In genomic region chr17:28882316-28882715, GRCm38 (mm10) we compare ENCODE assay signal across 7 mouse cellular contexts. TPM values are rescaled to one million over a fixed set of nuclear protein-coding genes. Genes with fewer than 3 reads are reported as not detected.
A peak's percentile ranks its signal among the peaks of the same experiment; 100 is the strongest.
DNase-seq lines count a peak whose midpoint lies in the region; ATAC-seq and TF ChIP-seq lines count a peak whose summit lies in the region.

No protein-coding gene starts in this region.

- TF ChIP-seq CTCF in MEL (IDR thresholded peaks at IDR 0.05 in 2 of 3, conservative IDR thresholded peaks at IDR 0.05 in 1 of 3; ENCODE audit: control insufficient read depth in 1 of 3, insufficient read depth in 1 of 3, low read depth in 2 of 3, low read length in 3 of 3, poor library complexity in 1 of 3, severe bottlenecking in 1 of 3), result no peak
- TF ChIP-seq CTCF in forebrain, postnatal 0 days (IDR thresholded peaks at IDR 0.05; ENCODE audit: low read depth), result no peak

- peak; percentile 73 for ATAC-seq in forebrain, postnatal 0 days
- no peak for ATAC-seq in hindbrain, embryonic 11.5 days (ENCODE audit: low FRiP score)
- 0 out of 2 replicates have a peak, but pooled peaks have one; percentile 27 for ATAC-seq in limb, embryonic 14.5 days (ENCODE audit: low FRiP score, low read depth)
- peak; percentile 67; the same call in 1 of the 2 replicates for ATAC-seq in midbrain, embryonic 15.5 days (replicated peaks)

- H3K9ac ChIP-seq in MEL (ENCODE audit: control insufficient read depth, low read depth, low read length, poor library complexity, severe bottlenecking), result peak overlapping the region; percentile 33
- H3K9ac ChIP-seq in forebrain, postnatal 0 days, result no peak overlapping the region
- H3K9ac ChIP-seq in hindbrain, embryonic 11.5 days (ENCODE audit: low read depth, low read length), result no peak overlapping the region
- no peak overlapping the region for H3K9ac ChIP-seq in limb, embryonic 14.5 days (ENCODE audit: low read depth, low read length, severe bottlenecking)
- no peak overlapping the region for H3K9ac ChIP-seq in midbrain, embryonic 15.5 days

- TF ChIP-seq RAD21 in MEL (IDR thresholded peaks at IDR 0.05; ENCODE audit: low read depth, low read length), result no peak

- H3K27ac ChIP-seq in MEL (ENCODE audit: control insufficient read depth, low read depth, low read length), result peak overlapping the region; percentile 16; the same call in 1 of the 2 replicates
- no peak overlapping the region for H3K27ac ChIP-seq in forebrain, postnatal 0 days (ENCODE audit: low read depth, low read length)
- H3K27ac ChIP-seq in hindbrain, embryonic 11.5 days (ENCODE audit: low read depth, low read length), result no peak overlapping the region
- H3K27ac ChIP-seq in limb, embryonic 14.5 days (replicated peaks; ENCODE audit: low read depth, low read length), result no peak overlapping the region
- H3K27ac ChIP-seq in midbrain, embryonic 15.5 days, result no peak overlapping the region

- H3K36me3 ChIP-seq in MEL (ENCODE audit: control insufficient read depth in 1 of 2, insufficient read depth in 2 of 2, low read length in 2 of 2), result peaks cover 0 to 6% of the 10 kb centered on the region in 2 experiments; a peak in 2 of 4 replicates
- no peaks in the 10 kb centered on the region for H3K36me3 ChIP-seq in forebrain, postnatal 0 days (ENCODE audit: insufficient read depth)
- no peaks in the 10 kb centered on the region for H3K36me3 ChIP-seq in hindbrain, embryonic 11.5 days (ENCODE audit: control insufficient read depth, insufficient read depth, low read length)
- H3K36me3 ChIP-seq in limb, embryonic 14.5 days (ENCODE audit: control insufficient read depth, insufficient read depth, low read length), result no peaks in the 10 kb centered on the region
- H3K36me3 ChIP-seq in midbrain, embryonic 15.5 days (replicated peaks), result no peaks in the 10 kb centered on the region

- 4% methylated on average over 12 of the region's 12 CpGs for WGBS in forebrain, postnatal 0 days
- 5% methylated on average over 12 of the region's 12 CpGs for WGBS in hindbrain, embryonic 11.5 days
- WGBS in limb, embryonic 14.5 days, result 2% methylated on average over 12 of the region's 12 CpGs
- 6% methylated on average over 12 of the region's 12 CpGs for WGBS in midbrain, embryonic 15.5 days

- H3K27me3 ChIP-seq in MEL (ENCODE audit: control insufficient read depth in 1 of 2, insufficient read depth in 2 of 2, low read length in 2 of 2), result no peaks in the 10 kb centered on the region
- H3K27me3 ChIP-seq in forebrain, postnatal 0 days (ENCODE audit: insufficient read depth, low read length), result no peaks in the 10 kb centered on the region
- peaks cover 4% of the 10 kb centered on the region; the same call in 1 of the 2 replicates for H3K27me3 ChIP-seq in hindbrain, embryonic 11.5 days (ENCODE audit: control insufficient read depth, insufficient read depth, low read length)
- H3K27me3 ChIP-seq in limb, embryonic 14.5 days (ENCODE audit: control insufficient read depth, insufficient read depth, low read length), result no peaks in the 10 kb centered on the region
- no peaks in the 10 kb centered on the region for H3K27me3 ChIP-seq in midbrain, embryonic 15.5 days (replicated peaks)

- H3K4me2 ChIP-seq in forebrain, postnatal 0 days (ENCODE audit: low read depth), result peak overlapping the region; percentile 31
- no peak overlapping the region for H3K4me2 ChIP-seq in hindbrain, embryonic 11.5 days (replicated peaks; ENCODE audit: low read depth, low read length)
- H3K4me2 ChIP-seq in limb, embryonic 14.5 days (replicated peaks; ENCODE audit: low read depth, low read length, severe bottlenecking), result no peak overlapping the region
- H3K4me2 ChIP-seq in midbrain, embryonic 15.5 days, result peak overlapping the region; percentile 37

- no peak for TF ChIP-seq POLR2A in MEL (IDR thresholded peaks at IDR 0.05; ENCODE audit: control insufficient read depth in 1 of 2, insufficient read depth in 1 of 2, low read depth in 1 of 2, low read length in 2 of 2, poor library complexity in 1 of 2)
- TF ChIP-seq POLR2A in limb, embryonic 14.5 days (IDR thresholded peaks at IDR 0.05; ENCODE audit: borderline replicate concordance, extremely low read depth, insufficient read depth, insufficient read length), result no peak

- peaks cover 0 to 5% of the 10 kb centered on the region in 2 experiments; a peak in 2 of 4 replicates for H3K4me1 ChIP-seq in MEL (ENCODE audit: control insufficient read depth in 1 of 2, insufficient read depth in 2 of 2, low read length in 2 of 2)
- no peaks in the 10 kb centered on the region for H3K4me1 ChIP-seq in forebrain, postnatal 0 days (ENCODE audit: insufficient read depth)
- H3K4me1 ChIP-seq in hindbrain, embryonic 11.5 days (replicated peaks; ENCODE audit: control insufficient read depth, insufficient read depth, low read length), result no peaks in the 10 kb centered on the region
- 0 out of 2 replicates have a peak, but pooled peaks cover 3% of the 10 kb centered on the region for H3K4me1 ChIP-seq in limb, embryonic 14.5 days (ENCODE audit: control insufficient read depth, insufficient read depth, low read length)
- H3K4me1 ChIP-seq in midbrain, embryonic 15.5 days, result peaks cover 12% of the 10 kb centered on the region

- no peaks in the 10 kb centered on the region for H3K79me2 ChIP-seq in MEL (ENCODE audit: control insufficient read depth, insufficient read depth, low read length, poor library complexity)

- peak overlapping the region; percentile 38 to 42 for H3K4me3 ChIP-seq in MEL (ENCODE audit: control insufficient read depth in 1 of 2, insufficient read depth in 1 of 2, low read depth in 2 of 2, low read length in 2 of 2)
- H3K4me3 ChIP-seq in forebrain, postnatal 0 days (ENCODE audit: low read depth, low read length), result no peak overlapping the region
- no peak overlapping the region for H3K4me3 ChIP-seq in hindbrain, embryonic 11.5 days (ENCODE audit: low read depth, low read length)
- H3K4me3 ChIP-seq in limb, embryonic 14.5 days (replicated peaks; ENCODE audit: low read length), result no peak overlapping the region
- peak overlapping the region; percentile 21; the same call in 1 of the 2 replicates for H3K4me3 ChIP-seq in midbrain, embryonic 15.5 days

- no peaks in the 10 kb centered on the region for H3K9me3 ChIP-seq in MEL (replicated peaks; ENCODE audit: insufficient read depth, low read length)
- no peaks in the 10 kb centered on the region for H3K9me3 ChIP-seq in forebrain, postnatal 0 days (ENCODE audit: low read length)
- H3K9me3 ChIP-seq in hindbrain, embryonic 11.5 days (ENCODE audit: control insufficient read depth, low read length), result no peaks in the 10 kb centered on the region
- no peaks in the 10 kb centered on the region for H3K9me3 ChIP-seq in limb, embryonic 14.5 days (ENCODE audit: control insufficient read depth, low read length)
- H3K9me3 ChIP-seq in midbrain, embryonic 15.5 days, result no peaks in the 10 kb centered on the region

- TF ChIP-seq EP300 in MEL (IDR thresholded peaks at IDR 0.05; ENCODE audit: low read depth in 1 of 2, low read length in 2 of 2), result no peak

- peak; percentile 93 for DNase-seq in MEL (ENCODE audit: low read depth, low spot score)
- DNase-seq in adrenal gland, postnatal 14 days, result peak; percentile 87
- DNase-seq in forebrain, postnatal 0 days, result peak; percentile 81
- DNase-seq in hindbrain, embryonic 11.5 days (ENCODE audit: low spot score), result peak; percentile 87
- DNase-seq in limb, embryonic 14.5 days (ENCODE audit: low spot score), result peak; percentile 19
- peak; percentile 73 to 85 for DNase-seq in spleen, postnatal 4 days (ENCODE audit: low spot score in 2 of 2)

TF ChIP-seq in MEL, 35 proteins besides CTCF, POLR2A, EP300 and RAD21 (continues in another document):
- 0 out of 2 replicates have a peak, but pooled peaks have one; percentile 19 for TF ChIP-seq BHLHE40 (IDR thresholded peaks at IDR 0.05; ENCODE audit: borderline replicate concordance, low read depth, low read length)
- TF ChIP-seq MEF2A (IDR thresholded peaks at IDR 0.05; ENCODE audit: extremely low read depth, insufficient replicate concordance, low read depth, low read length, poor library complexity, severe bottlenecking), result no peak
- no peak for TF ChIP-seq MYC (IDR thresholded peaks at IDR 0.05; ENCODE audit: low read depth, low read length)
- TF ChIP-seq GATA1 (IDR thresholded peaks at IDR 0.05; ENCODE audit: low read depth, low read length), result peak; percentile 89
- TF ChIP-seq MAX (IDR thresholded peaks at IDR 0.05; ENCODE audit: low read length), result no peak; the same call in 1 of the 2 replicates
- TF ChIP-seq HCFC1 (IDR thresholded peaks at IDR 0.05; ENCODE audit: low read depth, low read length), result peak; percentile 9; the same call in 1 of the 2 replicates
- TF ChIP-seq E2F4 (IDR thresholded peaks at IDR 0.05; ENCODE audit: borderline replicate concordance, low read depth, low read length), result 0 out of 2 replicates have a peak, but pooled peaks have one; percentile 37
- no peak for TF ChIP-seq NRF1 (IDR thresholded peaks at IDR 0.05; ENCODE audit: insufficient read depth, low read depth, low read length, poor library complexity, severe bottlenecking)

RNA-seq across cellular contexts. Expression of gene Pnpla1, which starts 24.1 kb away (rescaled TPM):
- total RNA-seq in MEL (2012; rRNA removed), result 0.08 TPM in 1 of 2 replicates, not detected in the other
- polyA plus RNA-seq in MEL (2012; ENCODE audit: insufficient read depth in 1 of 2, insufficient read length in 2 of 2, low read depth in 1 of 2, low replicate concordance in 2 of 2, missing spikeins in 1 of 2), result under 1 TPM in 1 of 2 experiments, not detected in 1; 0.38 TPM
- total RNA-seq in adrenal gland, postnatal 14 days (2021), result 0.15 TPM in 1 of 2 replicates, not detected in the other
- total RNA-seq in forebrain, postnatal 0 days (2014; rRNA removed), result not detected in 2 replicates
- 0.04 TPM in 1 of 2 replicates, not detected in the other for polyA plus RNA-seq in forebrain, postnatal 0 days (2015; fragmentation: Nextera tagmentation; extraction: Ambion mirVana)
- not detected in 2 replicates for polyA plus RNA-seq in hindbrain, embryonic 11.5 days (2014; fragmentation: Nextera tagmentation; extraction: Ambion mirVana)
- polyA plus RNA-seq in limb, embryonic 14.5 days (2012; rRNA removed), result 2.3 and 2.7 TPM in 2 replicates
- polyA plus RNA-seq in limb, embryonic 14.5 days (2014; fragmentation: Nextera tagmentation; extraction: Ambion mirVana), result 4.5 and 5.0 TPM in 2 replicates
- 0.05 and 0.10 TPM in 2 replicates for polyA plus RNA-seq in midbrain, embryonic 15.5 days (2015; fragmentation: Nextera tagmentation; extraction: Ambion mirVana)

RNA-seq across cellular contexts. Expression of gene 4930539E08Rik, which starts 32.8 kb away (rescaled TPM):
- total RNA-seq in MEL (2012; rRNA removed), result 0.04 TPM in 1 of 2 replicates, not detected in the other
- under 1 TPM in 1 of 2 experiments, not detected in 1; 0.01 TPM for polyA plus RNA-seq in MEL (2012; ENCODE audit: insufficient read depth in 1 of 2, insufficient read length in 2 of 2, low read depth in 1 of 2, low replicate concordance in 2 of 2, missing spikeins in 1 of 2)
- total RNA-seq in adrenal gland, postnatal 14 days (2021), result not detected in 2 replicates
- 3.3 and 4.1 TPM in 2 replicates for total RNA-seq in forebrain, postnatal 0 days (2014; rRNA removed)
- polyA plus RNA-seq in forebrain, postnatal 0 days (2015; fragmentation: Nextera tagmentation; extraction: Ambion mirVana), result 1.8 and 2.1 TPM in 2 replicates
- polyA plus RNA-seq in hindbrain, embryonic 11.5 days (2014; fragmentation: Nextera tagmentation; extraction: Ambion mirVana), result 0.03 TPM in 1 of 2 replicates, not detected in the other
- polyA plus RNA-seq in limb, embryonic 14.5 days (2012; rRNA removed), result 0.35 and 0.37 TPM in 2 replicates
- polyA plus RNA-seq in limb, embryonic 14.5 days (2014; fragmentation: Nextera tagmentation; extraction: Ambion mirVana), result 0.07 and 0.18 TPM in 2 replicates
- 1.7 and 2.5 TPM in 2 replicates for polyA plus RNA-seq in midbrain, embryonic 15.5 days (2015; fragmentation: Nextera tagmentation; extraction: Ambion mirVana)

Comparison
In these comparisons a context has a peak if more than half of its experiments do, and no peak if none do; other contexts are left out.
1. DNase-seq: peak in every context shown above with its lines; median percentile 93 in MEL; 87 in adrenal gland, postnatal 14 days; 87 in hindbrain, embryonic 11.5 days; 81 in forebrain, postnatal 0 days; 79 in spleen, postnatal 4 days; 19 in limb, embryonic 14.5 days.
2. H3K4me3 ChIP-seq: peak in MEL (2 of 2) and midbrain, embryonic 15.5 days (single experiment); none in forebrain, postnatal 0 days (single experiment), hindbrain, embryonic 11.5 days (single experiment) and limb, embryonic 14.5 days (single experiment).
3. H3K4me2 ChIP-seq: peak in forebrain, postnatal 0 days (single experiment) and midbrain, embryonic 15.5 days (single experiment); none in hindbrain, embryonic 11.5 days (single experiment) and limb, embryonic 14.5 days (single experiment).